8 mouse cellular contexts compared by ENCODE assay signal in genomic region chr2:90889550-90890548, GRCm38 (mm10). TPM values are rescaled to one million over a fixed set of nuclear protein-coding genes. Genes with fewer than 3 reads are reported as not detected.
DNase-seq lines count a peak whose midpoint lies in the region; TF ChIP-seq lines count a peak whose summit lies in the region.

No protein-coding gene starts in this region.

- no peak overlapping the region for H3K27ac ChIP-seq in ES-Bruce4 (ENCODE audit: insufficient read depth, low read length)
- no peak overlapping the region for H3K27ac ChIP-seq in bone marrow macrophage, adult 2 months (ENCODE audit: insufficient read depth, low read depth, low read length)
- H3K27ac ChIP-seq in embryonic fibroblast, embryonic 13.5 days (ENCODE audit: insufficient read depth, low read length): no peak overlapping the region

- TF ChIP-seq EP300 in ES-Bruce4 (IDR thresholded peaks at IDR 0.05; ENCODE audit: insufficient read depth, low read depth, low read length): no peak

- TF ChIP-seq POLR2A in ES-Bruce4 (IDR thresholded peaks at IDR 0.05; ENCODE audit: insufficient read depth, low read length): no peak
- TF ChIP-seq POLR2A in bone marrow macrophage, adult 2 months (IDR thresholded peaks at IDR 0.05; ENCODE audit: borderline replicate concordance, low read depth, low read length): no peak
- TF ChIP-seq POLR2A in embryonic fibroblast, embryonic 13.5 days (IDR thresholded peaks at IDR 0.05; ENCODE audit: low read depth, low read length): no peak

- H3K36me3 ChIP-seq in ES-Bruce4 (ENCODE audit: control insufficient read depth, insufficient read depth, low read length, poor library complexity, severe bottlenecking): peaks cover 2% of the 10 kb centered on the region; the same call in 1 of the 2 replicates
- H3K36me3 ChIP-seq in megakaryocyte, embryonic 14.5 days (replicated peaks; ENCODE audit: low read length): peaks cover 25% of the 10 kb centered on the region

- H3K27me3 ChIP-seq in ES-Bruce4 (ENCODE audit: control insufficient read depth, insufficient read depth, low read length, poor library complexity, severe bottlenecking): peaks cover 9% of the 10 kb centered on the region
- H3K27me3 ChIP-seq in megakaryocyte, embryonic 14.5 days (replicated peaks): peaks cover 72% of the 10 kb centered on the region

- H3K4me1 ChIP-seq in ES-Bruce4 (ENCODE audit: control insufficient read depth, insufficient read depth, low read length): no peaks in the 10 kb centered on the region
- H3K4me1 ChIP-seq in bone marrow macrophage, adult 2 months (ENCODE audit: control insufficient read depth, insufficient read depth, low read length): no peaks in the 10 kb centered on the region
- H3K4me1 ChIP-seq in embryonic fibroblast, embryonic 13.5 days (ENCODE audit: control insufficient read depth, insufficient read depth, low read length): no peaks in the 10 kb centered on the region
- H3K4me1 ChIP-seq in megakaryocyte, embryonic 14.5 days: peaks cover 35% of the 10 kb centered on the region

- peak overlapping the region; percentile 66 for H3K9ac ChIP-seq in ES-Bruce4 (ENCODE audit: low read depth, poor library complexity, severe bottlenecking)

- H3K9me3 ChIP-seq in ES-Bruce4 (replicated peaks; ENCODE audit: control insufficient read depth, insufficient read depth, low read length, poor library complexity, severe bottlenecking): no peaks in the 10 kb centered on the region
- no peaks in the 10 kb centered on the region for H3K9me3 ChIP-seq in megakaryocyte, embryonic 14.5 days

- TF ChIP-seq CTCF in ES-Bruce4 (IDR thresholded peaks at IDR 0.05; ENCODE audit: low read depth, low read length): no peak
- TF ChIP-seq CTCF in bone marrow macrophage, adult 2 months (IDR thresholded peaks at IDR 0.05; ENCODE audit: low read depth, low read length): no peak
- TF ChIP-seq CTCF in embryonic fibroblast, embryonic 13.5 days (IDR thresholded peaks at IDR 0.05; ENCODE audit: borderline replicate concordance, insufficient read depth, low read length): no peak

- DNase-seq in heart, postnatal 4 days: peak; percentile 64
- DNase-seq in left cerebral cortex, postnatal 14 days (ENCODE audit: low spot score in 2 of 2): peak; percentile 50 to 54
- peak; percentile 63 for DNase-seq in right cerebral cortex, postnatal 4 days
- no peak for DNase-seq in c-Kit-positive CD71-positive TER-119-positive erythroid progenitor cells, embryonic 14.5 days (ENCODE audit: low spot score)

- intact Hi-C loops in left cerebral cortex, postnatal 14 days (cut with DNase I): no loop called here

- peak overlapping the region; percentile 76 for H3K4me3 ChIP-seq in ES-Bruce4 (ENCODE audit: low read depth, low read length)
- peak overlapping the region; percentile 56 for H3K4me3 ChIP-seq in bone marrow macrophage, adult 2 months (ENCODE audit: insufficient read depth, low read length)
- H3K4me3 ChIP-seq in embryonic fibroblast, embryonic 13.5 days (ENCODE audit: insufficient read depth, low read length): peak overlapping the region; percentile 33
- H3K4me3 ChIP-seq in megakaryocyte, embryonic 14.5 days (replicated peaks): peak overlapping the region; percentile 93

RNA-seq across cellular contexts. Expression of gene C1qtnf4, which starts 4.2 kb away (rescaled TPM):
- 0.94 and 2.1 TPM in 2 replicates for polyA plus RNA-seq in ES-Bruce4 (2011; ENCODE audit: insufficient read depth, insufficient read length, low read depth, missing spikeins)
- not detected in 2 replicates for polyA plus RNA-seq in bone marrow macrophage, adult 2 months (2012; ENCODE audit: insufficient read depth, insufficient read length, missing spikeins)
- 0.77 and 0.81 TPM in 2 replicates for polyA plus RNA-seq in embryonic fibroblast, embryonic 13.5 days (2011; ENCODE audit: insufficient read length, low read depth, missing spikeins)
- total RNA-seq in heart, postnatal 4 days (2021): 1 to 10 TPM; 7.4 to 7.8 TPM
- total RNA-seq in left cerebral cortex, postnatal 14 days (2021): 100 to 1,000 TPM; 261 to 310 TPM
- polyA plus RNA-seq in megakaryocyte, embryonic 14.5 days (2012; ENCODE audit: insufficient read depth, low replicate concordance): 0.18 TPM in 1 of 2 replicates, not detected in the other

RNA-seq across cellular contexts. Expression of gene Kbtbd4, which starts 14.7 kb away (rescaled TPM):
- polyA plus RNA-seq in ES-Bruce4 (2011; ENCODE audit: insufficient read depth, insufficient read length, low read depth, missing spikeins): 20.7 and 24.0 TPM in 2 replicates
- polyA plus RNA-seq in bone marrow macrophage, adult 2 months (2012; ENCODE audit: insufficient read depth, insufficient read length, missing spikeins): 16.7 and 24.8 TPM in 2 replicates
- 18.2 and 21.9 TPM in 2 replicates for polyA plus RNA-seq in embryonic fibroblast, embryonic 13.5 days (2011; ENCODE audit: insufficient read length, low read depth, missing spikeins)
- 10 to 100 TPM; 18.2 to 18.8 TPM for total RNA-seq in heart, postnatal 4 days (2021)
- 10 to 100 TPM; 33.1 to 35.0 TPM for total RNA-seq in left cerebral cortex, postnatal 14 days (2021)
- polyA plus RNA-seq in megakaryocyte, embryonic 14.5 days (2012; ENCODE audit: insufficient read depth, low replicate concordance): 2.4 and 5.0 TPM in 2 replicates

RNA-seq across cellular contexts. Expression of gene Ndufs3, which starts 14.8 kb away (rescaled TPM):
- 86.9 and 90.1 TPM in 2 replicates for polyA plus RNA-seq in ES-Bruce4 (2011; ENCODE audit: insufficient read depth, insufficient read length, low read depth, missing spikeins)
- 84.0 and 102 TPM in 2 replicates for polyA plus RNA-seq in bone marrow macrophage, adult 2 months (2012; ENCODE audit: insufficient read depth, insufficient read length, missing spikeins)
- 99.4 and 118 TPM in 2 replicates for polyA plus RNA-seq in embryonic fibroblast, embryonic 13.5 days (2011; ENCODE audit: insufficient read length, low read depth, missing spikeins)
- 100 to 1,000 TPM; 538 to 543 TPM for total RNA-seq in heart, postnatal 4 days (2021)
- 100 to 1,000 TPM; 224 to 244 TPM for total RNA-seq in left cerebral cortex, postnatal 14 days (2021)
- 16.0 and 56.8 TPM in 2 replicates for polyA plus RNA-seq in megakaryocyte, embryonic 14.5 days (2012; ENCODE audit: insufficient read depth, low replicate concordance)

RNA-seq across cellular contexts. Expression of gene Mtch2, which starts 42.9 kb away (rescaled TPM):
- polyA plus RNA-seq in ES-Bruce4 (2011; ENCODE audit: insufficient read depth, insufficient read length, low read depth, missing spikeins): 263 and 277 TPM in 2 replicates
- 106 and 108 TPM in 2 replicates for polyA plus RNA-seq in bone marrow macrophage, adult 2 months (2012; ENCODE audit: insufficient read depth, insufficient read length, missing spikeins)
- polyA plus RNA-seq in embryonic fibroblast, embryonic 13.5 days (2011; ENCODE audit: insufficient read length, low read depth, missing spikeins): 236 and 266 TPM in 2 replicates
- total RNA-seq in heart, postnatal 4 days (2021): 100 to 1,000 TPM; 189 to 191 TPM
- total RNA-seq in left cerebral cortex, postnatal 14 days (2021): 100 to 1,000 TPM; 129 to 134 TPM
- polyA plus RNA-seq in megakaryocyte, embryonic 14.5 days (2012; ENCODE audit: insufficient read depth, low replicate concordance): 6.1 and 10.1 TPM in 2 replicates

RNA-seq across cellular contexts. Expression of gene Celf1, which starts 50.3 kb away (rescaled TPM):
- 182 and 183 TPM in 2 replicates for polyA plus RNA-seq in ES-Bruce4 (2011; ENCODE audit: insufficient read depth, insufficient read length, low read depth, missing spikeins)
- polyA plus RNA-seq in bone marrow macrophage, adult 2 months (2012; ENCODE audit: insufficient read depth, insufficient read length, missing spikeins): 48.6 and 59.9 TPM in 2 replicates
- polyA plus RNA-seq in embryonic fibroblast, embryonic 13.5 days (2011; ENCODE audit: insufficient read length, low read depth, missing spikeins): 80.6 and 90.6 TPM in 2 replicates
- 100 to 1,000 TPM; 135 to 145 TPM for total RNA-seq in heart, postnatal 4 days (2021)
- total RNA-seq in left cerebral cortex, postnatal 14 days (2021): 100 to 1,000 TPM; 134 to 147 TPM
- polyA plus RNA-seq in megakaryocyte, embryonic 14.5 days (2012; ENCODE audit: insufficient read depth, low replicate concordance): 8.0 and 10.4 TPM in 2 replicates

Comparison
In these comparisons a context has a peak if more than half of its experiments do, and no peak if none do; other contexts are left out.
1. H3K4me3 ChIP-seq: peak in every context shown above with its lines; median percentile 93 in megakaryocyte, embryonic 14.5 days; 76 in ES-Bruce4; 56 in bone marrow macrophage, adult 2 months; 33 in embryonic fibroblast, embryonic 13.5 days.